Mouse (Mus musculus) neural tube, embryonic 13.5 days (tissue): Measurements from ENCODE around the gene Cse1l. TPM values are rescaled to one million over a fixed set of nuclear protein-coding genes. Genes with fewer than 3 reads are reported as not detected.

Source experiments
- ATAC-seq: fragments of 200-750 bp; cut with Nextera tagmentation; 2 replicates; pipeline ENCODE4 v1.8.0; 2017; ENCODE audit warnings: low read depth, mild to moderate bottlenecking, moderate TSS enrichment, moderate library complexity
- H3K27ac ChIP-seq: fragments of 300-500 bp; sonication (generic); replicated peaks from 2 replicates; pipeline ENCODE4 v1.5.1; 2015; ENCODE audit warnings: moderate library complexity, mild to moderate bottlenecking, inconsistent platforms
- H3K27me3 ChIP-seq: fragments of 300-500 bp; sonication (generic); 2 replicates; pipeline ENCODE4 v1.6.1; 2015; ENCODE audit warnings: mild to moderate bottlenecking, inconsistent platforms
- H3K36me3 ChIP-seq: fragments of 300-500 bp; sonication (generic); 2 replicates; pipeline ENCODE4 v1.6.1; 2015; ENCODE audit warnings: mild to moderate bottlenecking, inconsistent platforms
- H3K4me1 ChIP-seq: fragments of 300-500 bp; sonication (generic); replicated peaks from 2 replicates; pipeline ENCODE4 v1.6.1; 2015; ENCODE audit warnings: inconsistent platforms
- H3K4me2 ChIP-seq: fragments of 300-500 bp; sonication (generic); 2 replicates; pipeline ENCODE4 v1.6.1; 2015; ENCODE audit warnings: inconsistent platforms, mild to moderate bottlenecking, moderate library complexity
- H3K4me3 ChIP-seq: fragments of 300-500 bp; sonication (generic); 2 replicates; pipeline ENCODE4 v1.5.1; 2015; ENCODE audit warnings: mild to moderate bottlenecking, inconsistent platforms
- H3K9ac ChIP-seq: fragments of 300-500 bp; sonication (generic); 2 replicates; pipeline ENCODE4 v1.6.1; 2015; ENCODE audit warnings: moderate library complexity, mild to moderate bottlenecking, inconsistent platforms
- H3K9me3 ChIP-seq: fragments of 300-500 bp; sonication (generic); 2 replicates; pipeline ENCODE4 v1.6.1; 2016; ENCODE audit warnings: inconsistent platforms
- WGBS: fragments of 180-500 bp; shearing (Covaris S2); methylation state at CpG from one replicate; pipeline ENCODE4 v1.1.7; 2015; 5-methylcytosine and 5-hydroxymethylcytosine counted together
- polyA plus RNA-seq: library from polyadenylated mRNA; unstranded; fragments of >200 nt; fragmentation: Nextera tagmentation; extraction: Ambion mirVana; gene quantifications from 2 replicates; pipeline ENCODE4 v1.2.1, GENCODE M21; 2015

The Cse1l gene
- polyA plus RNA-seq, 1 experiment from 2014 or later, result 93.6 TPM

DNA sequence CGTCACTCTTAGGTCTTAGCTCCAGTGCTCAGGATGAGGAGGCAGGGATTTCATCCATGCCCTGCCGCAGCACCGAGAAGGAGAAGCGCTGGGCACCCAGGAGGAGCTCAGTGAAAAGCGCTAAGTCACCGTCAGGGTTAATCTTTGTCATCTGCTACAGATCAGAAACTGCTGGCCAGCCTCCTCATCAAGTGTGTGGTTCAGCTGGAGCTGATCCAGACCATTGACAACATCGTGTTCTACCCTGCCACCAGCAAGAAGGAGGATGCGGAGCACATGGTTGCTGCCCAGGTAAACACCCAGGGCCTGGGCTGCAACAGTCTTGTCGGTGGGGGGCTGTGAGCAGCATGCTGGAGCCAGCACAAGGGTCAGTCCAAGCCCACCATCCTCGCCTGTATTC, 20.2 kb upstream of the Cse1l start:
- no peak for ATAC-seq
- 86% methylated on average over 10 of the region's 10 CpGs for WGBS

GRCm38 (mm10) chr2:166886231-166886630, 19.6 kb upstream of the Cse1l start:
- WGBS, result 90% methylated on average over 3 of the region's 3 CpGs
- no peak overlapping the region for H3K4me3 ChIP-seq
- no peak overlapping the region for H3K9ac ChIP-seq
- no peaks in the 10 kb centered on the region for H3K9me3 ChIP-seq
- no peak overlapping the region for H3K27ac ChIP-seq
- ATAC-seq, result no peak
- H3K4me1 ChIP-seq, result no peaks in the 10 kb centered on the region
- H3K36me3 ChIP-seq, result peaks cover 35% of the 10 kb centered on the region
- H3K27me3 ChIP-seq, result no peaks in the 10 kb centered on the region
- H3K4me2 ChIP-seq, result no peak overlapping the region

More for the DNA sequence above, 20.2 kb upstream of the Cse1l start:
- no peak overlapping the region for H3K27ac ChIP-seq
- no peaks in the 10 kb centered on the region for H3K4me1 ChIP-seq
- H3K4me3 ChIP-seq, result no peak overlapping the region
- H3K4me2 ChIP-seq, result no peak overlapping the region
- H3K36me3 ChIP-seq, result peaks cover 36% of the 10 kb centered on the region
- no peak overlapping the region for H3K9ac ChIP-seq
- H3K9me3 ChIP-seq, result no peaks in the 10 kb centered on the region
- H3K27me3 ChIP-seq, result no peaks in the 10 kb centered on the region

DNA sequence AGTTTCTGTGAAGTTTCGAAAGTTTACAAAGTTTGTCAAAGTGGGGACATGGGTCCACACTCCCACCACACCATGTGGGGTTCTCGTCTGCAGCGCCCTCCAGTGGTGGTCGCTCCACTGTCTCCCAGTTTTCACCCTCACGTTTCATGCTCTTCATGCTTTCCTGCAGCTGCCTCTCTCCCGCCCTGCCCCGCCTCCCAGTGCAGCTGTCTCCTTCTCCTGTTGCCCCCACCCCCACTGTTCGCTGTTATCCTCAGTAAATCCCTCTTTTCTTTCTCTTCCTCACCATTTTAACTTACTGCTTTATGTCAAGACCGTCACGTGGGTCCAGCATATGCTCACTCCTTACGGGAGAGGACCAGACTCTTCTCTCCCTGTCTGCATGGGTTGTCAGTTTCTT, 18.0 kb upstream of the Cse1l start:
- 26% methylated on average over 11 of the region's 11 CpGs for WGBS
- H3K27ac ChIP-seq, result no peak overlapping the region
- no peaks in the 10 kb centered on the region for H3K9me3 ChIP-seq
- no peaks in the 10 kb centered on the region for H3K4me1 ChIP-seq
- no peak overlapping the region for H3K4me2 ChIP-seq
- H3K36me3 ChIP-seq, result peaks cover 41% of the 10 kb centered on the region
- no peak for ATAC-seq
- H3K9ac ChIP-seq, result no peak overlapping the region
- no peak overlapping the region for H3K4me3 ChIP-seq
- no peaks in the 10 kb centered on the region for H3K27me3 ChIP-seq

DNA sequence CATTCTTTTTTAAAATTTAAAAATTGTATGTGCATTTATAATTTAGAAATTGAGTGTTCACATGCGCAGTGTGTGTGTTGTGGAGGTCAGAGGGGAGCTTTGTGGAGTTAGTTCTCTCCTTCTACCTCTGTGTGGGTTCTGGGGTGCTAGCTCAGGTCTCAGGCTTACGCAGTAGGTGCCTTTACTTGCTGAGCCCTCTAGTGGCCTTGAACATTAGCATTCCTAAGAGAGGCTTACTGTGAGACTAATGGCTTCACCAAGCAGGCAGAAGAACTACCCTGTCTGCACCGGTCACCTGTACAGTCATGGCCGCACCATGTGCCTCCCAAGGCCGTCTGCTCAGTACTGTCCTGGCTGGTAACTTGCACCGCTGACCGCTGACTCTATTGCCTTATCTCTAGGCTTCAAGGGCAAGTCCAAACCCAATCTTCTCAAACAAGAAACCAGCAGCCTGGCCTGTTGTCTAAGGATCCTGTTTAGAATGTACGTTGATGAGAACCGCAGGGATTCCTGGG, 14.4 kb upstream of the Cse1l start:
- no peak overlapping the region for H3K9ac ChIP-seq
- H3K27me3 ChIP-seq, result no peaks in the 10 kb centered on the region
- no peak overlapping the region for H3K27ac ChIP-seq
- no peak for ATAC-seq
- no peak overlapping the region for H3K4me3 ChIP-seq
- no peak overlapping the region for H3K4me2 ChIP-seq
- H3K36me3 ChIP-seq, result peaks cover 55% of the 10 kb centered on the region
- H3K9me3 ChIP-seq, result no peaks in the 10 kb centered on the region
- H3K4me1 ChIP-seq, result no peaks in the 10 kb centered on the region
- WGBS, result 80% methylated on average over 9 of the region's 9 CpGs

DNA sequence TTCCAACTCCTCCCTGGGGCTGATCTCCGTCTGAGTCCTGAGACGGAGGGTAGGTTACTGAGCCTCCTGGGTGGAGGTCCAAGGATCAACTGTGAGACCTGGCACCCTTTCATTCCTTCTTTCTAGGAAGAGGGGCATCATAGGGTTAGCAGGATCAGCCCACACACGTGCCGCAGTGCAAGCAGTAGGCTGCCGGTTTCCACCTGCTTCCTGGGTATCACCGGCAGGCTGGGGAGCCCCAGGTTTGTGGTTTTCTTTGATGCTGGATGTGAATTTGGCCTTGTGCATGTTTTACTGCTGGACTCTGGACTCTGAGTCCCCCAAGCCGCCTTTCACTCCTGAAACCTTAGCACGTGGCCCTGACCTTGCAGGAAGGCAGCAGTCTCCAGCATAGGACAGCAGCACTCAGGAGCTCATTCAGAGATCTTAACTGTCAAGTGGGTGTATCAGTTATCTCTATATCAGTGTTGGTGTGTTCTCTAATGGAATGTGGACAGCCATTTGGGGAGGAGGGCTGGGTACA, 13.6 kb upstream of the Cse1l start:
- H3K27me3 ChIP-seq, result no peaks in the 10 kb centered on the region
- H3K4me1 ChIP-seq, result no peaks in the 10 kb centered on the region
- no peaks in the 10 kb centered on the region for H3K9me3 ChIP-seq
- no peak overlapping the region for H3K4me2 ChIP-seq
- peaks cover 51% of the 10 kb centered on the region for H3K36me3 ChIP-seq
- WGBS, result 94% methylated on average over 8 of the region's 8 CpGs
- no peak for ATAC-seq
- no peak overlapping the region for H3K27ac ChIP-seq
- H3K4me3 ChIP-seq, result no peak overlapping the region
- H3K9ac ChIP-seq, result no peak overlapping the region

GRCm38 (mm10) chr2:166893036-166893435, 12.8 kb upstream of the Cse1l start:
- no peaks in the 10 kb centered on the region for H3K9me3 ChIP-seq
- 90% methylated on average over 5 of the region's 5 CpGs for WGBS
- H3K27me3 ChIP-seq, result no peaks in the 10 kb centered on the region
- ATAC-seq, result no peak
- no peak overlapping the region for H3K27ac ChIP-seq
- H3K4me2 ChIP-seq, result no peak overlapping the region
- H3K4me1 ChIP-seq, result no peaks in the 10 kb centered on the region
- peaks cover 51% of the 10 kb centered on the region for H3K36me3 ChIP-seq
- H3K4me3 ChIP-seq, result no peak overlapping the region
- no peak overlapping the region for H3K9ac ChIP-seq

GRCm38 (mm10) chr2:166896368-166896767, 9.5 kb upstream of the Cse1l start:
- peaks cover 39% of the 10 kb centered on the region for H3K36me3 ChIP-seq
- no peak overlapping the region; the same call in 1 of the 2 replicates for H3K9ac ChIP-seq
- no peak overlapping the region for H3K27ac ChIP-seq
- no peak for ATAC-seq
- H3K27me3 ChIP-seq, result no peaks in the 10 kb centered on the region
- H3K9me3 ChIP-seq, result no peaks in the 10 kb centered on the region
- H3K4me1 ChIP-seq, result no peaks in the 10 kb centered on the region
- 77% methylated on average over 13 of the region's 13 CpGs for WGBS
- no peak overlapping the region for H3K4me2 ChIP-seq
- H3K4me3 ChIP-seq, result no peak overlapping the region

DNA sequence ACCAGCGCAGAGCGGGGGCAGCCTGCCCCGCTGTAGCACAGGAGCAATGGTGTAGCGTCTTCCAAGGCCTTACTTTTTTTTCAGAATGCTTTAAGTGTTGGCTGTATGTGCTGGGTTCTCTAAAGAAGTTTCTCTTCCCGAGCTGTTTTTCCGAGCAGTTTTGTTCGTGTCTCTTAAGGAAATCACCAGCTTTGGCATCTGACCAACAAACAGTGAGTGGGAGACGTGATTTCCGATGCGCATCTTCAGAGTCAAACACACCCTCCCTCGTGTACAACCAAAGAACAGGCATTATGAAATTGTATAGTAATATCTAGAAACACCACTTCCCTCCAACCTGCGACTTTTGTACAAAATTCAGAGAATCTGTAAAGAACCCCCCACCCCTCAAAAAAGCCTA, 8.9 kb upstream of the Cse1l start:
- Histone ChIP-seq H3K27me3 (no peaks in the 10 kb centered on the region), H3K4me1 (no peaks in the 10 kb centered on the region), H3K4me2 (no peak overlapping the region), H3K36me3 (peaks cover 33% of the 10 kb centered on the region), H3K4me3 (no peak overlapping the region), H3K27ac (no peak overlapping the region), H3K9me3 (no peaks in the 10 kb centered on the region), H3K9ac (no peak overlapping the region)
- WGBS, result 86% methylated on average over 12 of the region's 12 CpGs
- ATAC-seq, result no peak

DNA sequence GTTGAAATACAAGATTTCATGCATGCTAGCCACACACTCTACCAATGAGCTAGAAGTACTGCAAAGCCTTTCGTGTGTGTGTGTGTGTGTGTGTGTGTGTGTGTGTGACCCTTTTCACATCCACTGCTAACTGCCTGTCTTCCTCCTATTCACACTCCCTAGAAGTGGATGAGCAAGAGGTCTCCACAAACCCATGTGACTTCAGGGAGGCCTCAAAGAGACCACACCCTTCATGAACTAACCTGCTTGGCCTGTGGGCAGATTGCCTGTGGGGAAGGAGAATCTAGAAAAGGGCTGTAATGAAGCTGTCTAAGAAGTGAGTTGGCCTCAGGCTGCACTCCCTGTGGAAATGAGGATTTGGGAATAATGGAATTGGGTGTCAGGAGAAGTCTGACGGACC, 6.7 kb upstream of the Cse1l start:
- H3K4me3 ChIP-seq, result no peak overlapping the region
- ATAC-seq, result no peak
- H3K4me2 ChIP-seq, result no peak overlapping the region
- peaks cover 14% of the 10 kb centered on the region for H3K36me3 ChIP-seq
- 74% methylated on average over 2 of the region's 2 CpGs for WGBS
- H3K4me1 ChIP-seq, result no peaks in the 10 kb centered on the region
- no peaks in the 10 kb centered on the region for H3K9me3 ChIP-seq
- H3K9ac ChIP-seq, result no peak overlapping the region
- H3K27ac ChIP-seq, result no peak overlapping the region
- H3K27me3 ChIP-seq, result no peaks in the 10 kb centered on the region

GRCm38 (mm10) chr2:166899746-166900145, 6.1 kb upstream of the Cse1l start:
- Histone ChIP-seq H3K9me3 (no peaks in the 10 kb centered on the region), H3K27me3 (no peaks in the 10 kb centered on the region), H3K4me1 (no peaks in the 10 kb centered on the region), H3K36me3 (peaks cover 8% of the 10 kb centered on the region), H3K27ac (no peak overlapping the region), H3K4me2 (no peak overlapping the region), H3K9ac (no peak overlapping the region), H3K4me3 (no peak overlapping the region)
- 73% methylated on average over 3 of the region's 3 CpGs for WGBS
- ATAC-seq, result no peak

- no peaks in the 10 kb centered on the region for H3K9me3 ChIP-seq
- H3K36me3 ChIP-seq, result 0 out of 2 replicates have a peak, but pooled peaks cover 1% of the 10 kb centered on the region
- H3K9ac ChIP-seq, result no peak overlapping the region
- 86% methylated on average over 8 of the region's 8 CpGs for WGBS
- ATAC-seq, result no peak
- no peak overlapping the region for H3K4me3 ChIP-seq
- H3K4me1 ChIP-seq, result peaks cover 4% of the 10 kb centered on the region; the same call in 1 of the 2 replicates
- no peaks in the 10 kb centered on the region for H3K27me3 ChIP-seq
- no peak overlapping the region for H3K4me2 ChIP-seq
- H3K27ac ChIP-seq, result no peak overlapping the region
These were observed 4.9 kb upstream of the Cse1l start for GRCm38 (mm10) chr2:166900792-166901505.

GRCm38 (mm10) chr2:166903719-166904282, 2.0 kb upstream of the Cse1l start:
- Histone ChIP-seq H3K36me3 (no peaks in the 10 kb centered on the region), H3K9me3 (no peaks in the 10 kb centered on the region), H3K27me3 (no peaks in the 10 kb centered on the region), H3K9ac (no peak overlapping the region), H3K4me2 (no peak overlapping the region), H3K27ac (no peak overlapping the region), H3K4me1 (peaks cover 19% of the 10 kb centered on the region), H3K4me3 (no peak overlapping the region)
- ATAC-seq, result no peak
- 94% methylated on average over 6 of the region's 6 CpGs for WGBS
